Mouse (Mus musculus): ENCODE data around the gene Sphkap. TPM values are rescaled to one million over a fixed set of nuclear protein-coding genes. Genes with fewer than 3 reads are reported as not detected.

The Sphkap gene
- total and polyA plus RNA-seq, 2 experiments from 2014 or later: 17.2 to 63.2 TPM

DNA sequence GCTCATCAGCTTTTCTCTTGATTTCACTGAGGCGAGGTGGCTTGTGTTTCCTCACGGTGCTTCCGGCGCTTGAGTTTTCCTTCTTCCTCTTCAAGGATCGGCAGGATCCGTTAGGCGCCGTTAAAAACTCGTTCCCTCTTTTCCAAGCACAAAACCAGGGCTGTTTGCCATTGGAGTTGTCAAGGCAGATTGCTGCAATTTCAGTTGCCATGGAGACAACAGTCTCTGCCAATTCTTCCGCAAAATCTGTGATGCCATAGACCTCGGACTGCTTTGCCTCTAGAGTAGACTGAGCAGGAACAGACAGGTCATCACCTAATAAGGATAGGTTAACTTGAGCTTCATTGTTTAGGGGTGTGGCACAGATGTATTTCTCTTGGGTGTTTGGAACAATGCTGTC is 131.0 kb downstream of the Sphkap start:
- peak; percentile 90 for DNase-seq (ENCODE audit: low spot score)
- ATAC-seq (ENCODE audit: low FRiP score): peak; percentile 82
- TF ChIP-seq CTCF (IDR thresholded peaks at IDR 0.05): no peak
- no peaks in the 10 kb centered on the region for H3K27me3 ChIP-seq (ENCODE audit: insufficient read depth, low read length)
- no peaks in the 10 kb centered on the region for H3K36me3 ChIP-seq (ENCODE audit: insufficient read depth, low read length)
- no peaks in the 10 kb centered on the region for H3K9me3 ChIP-seq (ENCODE audit: low read length)
- no peaks in the 10 kb centered on the region for H3K4me1 ChIP-seq (ENCODE audit: insufficient read depth, low read length)
- no peak overlapping the region for H3K4me3 ChIP-seq (ENCODE audit: low read depth, low read length)
- 63% methylated on average over 11 of the region's 11 CpGs for WGBS
- 0 out of 2 replicates have a peak overlapping the region, but pooled peaks have one; percentile 28 for H3K27ac ChIP-seq (ENCODE audit: low read depth, low read length)
- H3K9ac ChIP-seq (replicated peaks; ENCODE audit: low read length, poor library complexity, severe bottlenecking): no peak overlapping the region
- no peak overlapping the region for H3K4me2 ChIP-seq (ENCODE audit: low read depth, low read length, poor library complexity, severe bottlenecking)

DNA sequence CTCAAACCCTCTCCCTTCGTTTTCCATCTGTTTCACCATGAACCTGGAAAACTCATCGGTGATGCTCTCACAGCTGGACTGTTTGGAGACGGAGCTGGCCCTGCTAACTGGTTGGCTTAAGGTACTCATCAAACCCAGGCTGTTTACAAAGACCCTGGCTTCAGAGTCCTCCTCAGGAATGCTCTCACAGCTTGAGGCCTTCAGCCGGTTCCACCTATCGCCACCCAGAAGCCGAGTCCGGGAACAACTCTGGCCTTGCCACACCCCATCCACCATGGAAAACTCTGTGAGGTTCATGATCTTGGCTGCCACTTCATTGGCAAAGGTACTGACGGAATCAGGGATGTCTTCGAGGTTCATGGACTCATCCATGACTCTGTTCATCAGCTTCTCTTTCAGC is 131.4 kb downstream of the Sphkap start:
- 88% methylated on average over 9 of the region's 9 CpGs for WGBS
- Histone ChIP-seq H3K4me3 (ENCODE audit: low read depth, low read length) (no peak overlapping the region), H3K4me1 (ENCODE audit: insufficient read depth, low read length) (no peaks in the 10 kb centered on the region), H3K9me3 (ENCODE audit: low read length) (no peaks in the 10 kb centered on the region), H3K27ac (ENCODE audit: low read depth, low read length) (peak overlapping the region; percentile 28; the same call in 1 of the 2 replicates), H3K4me2 (ENCODE audit: low read depth, low read length, poor library complexity, severe bottlenecking) (no peak overlapping the region), H3K36me3 (ENCODE audit: insufficient read depth, low read length) (no peaks in the 10 kb centered on the region), H3K9ac (replicated peaks; ENCODE audit: low read length, poor library complexity, severe bottlenecking) (no peak overlapping the region), H3K27me3 (ENCODE audit: insufficient read depth, low read length) (no peaks in the 10 kb centered on the region)
- no peak for TF ChIP-seq CTCF (IDR thresholded peaks at IDR 0.05)
- ATAC-seq (ENCODE audit: low FRiP score): peak; percentile 38; the same call in 1 of the 2 replicates
- no peak for DNase-seq (ENCODE audit: low spot score)

DNA sequence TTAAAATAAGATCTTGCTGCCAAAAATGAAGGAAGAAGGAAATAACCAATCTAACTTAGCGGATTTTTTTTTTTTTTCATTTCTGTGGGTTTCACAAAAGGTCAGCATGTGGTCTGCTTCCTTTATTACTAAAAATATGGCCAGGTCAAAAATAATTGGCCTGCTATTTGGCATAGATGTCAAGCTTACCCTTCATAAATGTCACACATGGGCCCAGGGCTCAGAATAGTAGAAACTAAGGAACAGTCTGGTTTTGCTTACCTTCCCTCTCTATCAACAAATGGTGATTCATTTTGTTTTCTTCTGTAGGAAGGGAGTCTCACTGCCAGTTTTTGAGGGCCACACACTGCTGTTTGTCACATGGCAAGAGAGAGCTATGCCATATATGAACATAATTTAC is 156.3 kb downstream of the Sphkap start:
- H3K4me3 ChIP-seq (ENCODE audit: low read depth, low read length): no peak overlapping the region
- DNase-seq (ENCODE audit: low spot score): no peak
- no peak overlapping the region for H3K27ac ChIP-seq (ENCODE audit: low read depth, low read length)
- no peak overlapping the region for H3K4me2 ChIP-seq (ENCODE audit: low read depth, low read length, poor library complexity, severe bottlenecking)
- H3K9me3 ChIP-seq (ENCODE audit: low read length): no peaks in the 10 kb centered on the region
- H3K4me1 ChIP-seq (ENCODE audit: insufficient read depth, low read length): no peaks in the 10 kb centered on the region
- TF ChIP-seq CTCF (IDR thresholded peaks at IDR 0.05): no peak
- ATAC-seq (ENCODE audit: low FRiP score): no peak
- H3K36me3 ChIP-seq (ENCODE audit: insufficient read depth, low read length): no peaks in the 10 kb centered on the region
- no peaks in the 10 kb centered on the region for H3K27me3 ChIP-seq (ENCODE audit: insufficient read depth, low read length)
- 76% methylated on average over 1 of the region's 1 CpGs for WGBS
- H3K9ac ChIP-seq (replicated peaks; ENCODE audit: low read length, poor library complexity, severe bottlenecking): no peak overlapping the region

DNA sequence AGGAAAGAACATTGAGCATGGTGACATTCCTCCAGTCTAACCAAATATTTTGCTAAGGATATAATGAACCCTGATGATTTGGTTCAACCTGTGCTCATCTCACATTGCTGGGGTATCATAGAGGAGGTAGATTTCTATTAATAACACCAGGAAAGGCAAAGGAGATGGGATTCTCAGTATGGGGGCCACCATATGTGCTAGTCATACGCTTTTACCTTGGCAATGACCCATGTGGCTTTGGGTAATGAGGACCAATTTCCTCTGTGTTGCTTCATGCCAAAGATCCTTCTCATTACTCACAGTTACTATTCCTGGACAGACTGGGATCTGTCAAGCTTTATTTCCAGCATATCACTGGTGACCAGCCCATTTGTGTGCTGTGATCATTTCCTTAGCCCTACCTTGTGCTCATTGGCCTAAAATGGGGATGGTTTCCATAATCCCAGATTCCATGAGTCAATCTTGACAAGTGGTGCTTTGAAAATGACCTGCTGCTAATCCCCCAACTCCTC is 159.7 kb downstream of the Sphkap start:
- H3K9me3 ChIP-seq (ENCODE audit: low read length): no peaks in the 10 kb centered on the region
- DNase-seq (ENCODE audit: low spot score) (no peak), ATAC-seq (ENCODE audit: low FRiP score) (no peak)
- TF ChIP-seq CTCF (IDR thresholded peaks at IDR 0.05): no peak
- no peak overlapping the region for H3K4me3 ChIP-seq (ENCODE audit: low read depth, low read length)
- 88% methylated on average over 1 of the region's 1 CpGs for WGBS
- no peak overlapping the region for H3K9ac ChIP-seq (replicated peaks; ENCODE audit: low read length, poor library complexity, severe bottlenecking)
- H3K27me3 ChIP-seq (ENCODE audit: insufficient read depth, low read length): no peaks in the 10 kb centered on the region
- H3K4me1 ChIP-seq (ENCODE audit: insufficient read depth, low read length): no peaks in the 10 kb centered on the region
- no peak overlapping the region for H3K27ac ChIP-seq (ENCODE audit: low read depth, low read length)
- no peak overlapping the region for H3K4me2 ChIP-seq (ENCODE audit: low read depth, low read length, poor library complexity, severe bottlenecking)
- H3K36me3 ChIP-seq (ENCODE audit: insufficient read depth, low read length): no peaks in the 10 kb centered on the region

DNA sequence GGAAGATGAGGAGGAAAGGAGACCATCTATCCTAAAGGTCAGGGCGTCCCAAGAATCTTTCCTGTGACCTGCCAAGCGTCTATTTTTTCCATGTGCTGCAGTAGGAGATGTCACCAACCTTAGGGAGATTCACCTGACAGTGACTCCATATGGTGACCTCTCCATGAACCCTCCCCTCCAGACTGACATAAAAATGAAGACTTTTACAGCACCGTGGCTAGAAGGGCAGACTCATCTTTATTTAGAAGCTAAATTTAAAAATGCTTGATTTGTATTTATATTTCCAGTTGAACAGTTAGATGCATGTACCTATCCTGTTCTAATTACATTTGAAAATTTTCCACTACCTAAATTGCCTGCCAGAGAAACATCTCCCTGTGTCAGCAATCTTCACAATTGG is 180.1 kb downstream of the Sphkap start:
- Histone ChIP-seq H3K9me3 (ENCODE audit: low read length) (no peaks in the 10 kb centered on the region), H3K9ac (replicated peaks; ENCODE audit: low read length, poor library complexity, severe bottlenecking) (no peak overlapping the region), H3K4me3 (ENCODE audit: low read depth, low read length) (no peak overlapping the region), H3K27me3 (ENCODE audit: insufficient read depth, low read length) (no peaks in the 10 kb centered on the region), H3K27ac (ENCODE audit: low read depth, low read length) (no peak overlapping the region), H3K4me2 (ENCODE audit: low read depth, low read length, poor library complexity, severe bottlenecking) (no peak overlapping the region), H3K4me1 (ENCODE audit: insufficient read depth, low read length) (no peaks in the 10 kb centered on the region), H3K36me3 (ENCODE audit: insufficient read depth, low read length) (no peaks in the 10 kb centered on the region)
- WGBS: 87% methylated on average over 3 of the region's 3 CpGs
- DNase-seq (ENCODE audit: low spot score) (no peak), ATAC-seq (ENCODE audit: low FRiP score) (no peak)
- no peak for TF ChIP-seq CTCF (IDR thresholded peaks at IDR 0.05)

DNA sequence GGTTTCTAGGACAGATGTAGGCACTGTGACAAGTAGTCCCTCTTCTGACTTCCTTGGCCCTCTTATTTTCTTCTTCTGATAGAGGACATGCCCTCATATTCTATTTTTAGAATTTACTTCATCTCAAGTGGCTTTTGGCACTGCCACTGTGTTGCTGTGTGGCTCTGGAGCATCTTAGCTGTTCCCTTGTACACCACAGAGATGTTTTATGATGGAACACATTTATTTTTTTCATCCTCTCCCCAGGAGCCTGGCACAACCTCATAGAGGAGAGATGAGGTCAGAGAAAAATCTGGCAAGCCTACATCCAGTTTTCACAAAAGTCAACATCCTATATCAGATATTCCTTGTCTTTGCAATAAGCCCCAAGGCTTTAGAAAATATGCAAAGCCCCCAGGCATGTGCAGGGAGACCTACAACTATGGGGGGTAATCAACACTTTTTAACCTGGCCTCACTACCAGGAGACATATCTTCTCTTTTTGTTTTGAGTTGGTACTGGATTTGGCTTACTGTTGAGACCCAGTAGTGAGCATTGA is 183.5 kb downstream of the Sphkap start:
- Histone ChIP-seq H3K4me2 (ENCODE audit: low read depth, low read length, poor library complexity, severe bottlenecking) (no peak overlapping the region), H3K27ac (ENCODE audit: low read depth, low read length) (no peak overlapping the region), H3K9me3 (ENCODE audit: low read length) (no peaks in the 10 kb centered on the region), H3K27me3 (ENCODE audit: insufficient read depth, low read length) (no peaks in the 10 kb centered on the region), H3K4me1 (ENCODE audit: insufficient read depth, low read length) (no peaks in the 10 kb centered on the region), H3K36me3 (ENCODE audit: insufficient read depth, low read length) (no peaks in the 10 kb centered on the region), H3K9ac (replicated peaks; ENCODE audit: low read length, poor library complexity, severe bottlenecking) (no peak overlapping the region), H3K4me3 (ENCODE audit: low read depth, low read length) (no peak overlapping the region)
- no peak for TF ChIP-seq CTCF (IDR thresholded peaks at IDR 0.05)
- ATAC-seq (ENCODE audit: low FRiP score) (no peak), DNase-seq (ENCODE audit: low spot score) (peak; percentile 4)

All from midbrain, postnatal 0 days (tissue).